Mouse (Mus musculus) embryonic facial prominence, embryonic 10.5 days (tissue): ENCODE data around the gene Erbb2. TPM values are rescaled to one million over a fixed set of nuclear protein-coding genes. Genes with fewer than 3 reads are reported as not detected.

Source experiments
- DNase-seq: peaks from one replicate; pipeline ENCODE4 v3.0.0-alpha.2; 2017; ENCODE audit warnings: low spot score
- H3K27ac ChIP-seq: fragments of 300-500 bp; sonication (generic); replicated peaks from 2 replicates; pipeline ENCODE4 v1.5.1; 2016; ENCODE audit warnings: mild to moderate bottlenecking
- H3K27me3 ChIP-seq: fragments of 300-500 bp; sonication (generic); replicated peaks from 2 replicates; pipeline ENCODE4 v1.6.1; 2016; ENCODE audit warnings: low read depth, mild to moderate bottlenecking; ENCODE audit not compliant: poor library complexity, severe bottlenecking
- H3K36me3 ChIP-seq: fragments of 300-500 bp; sonication (generic); replicated peaks from 2 replicates; pipeline ENCODE4 v1.6.1; 2016; ENCODE audit warnings: mild to moderate bottlenecking, moderate library complexity
- H3K4me1 ChIP-seq: fragments of 300-500 bp; sonication (generic); 2 replicates; pipeline ENCODE4 v1.6.1; 2016
- H3K4me3 ChIP-seq: fragments of 300-500 bp; sonication (generic); 2 replicates; pipeline ENCODE4 v1.5.1; 2016; ENCODE audit warnings: mild to moderate bottlenecking, moderate library complexity
- H3K9me3 ChIP-seq: fragments of 300-500 bp; sonication (generic); 2 replicates; pipeline ENCODE4 v1.6.1; 2016; ENCODE audit warnings: mild to moderate bottlenecking
- WGBS: fragments of 180-500 bp; shearing (Covaris S2); methylation state at CpG from one replicate; pipeline ENCODE4 v1.1.7; 2016; 5-methylcytosine and 5-hydroxymethylcytosine counted together
- polyA plus RNA-seq: library from polyadenylated mRNA; unstranded; fragments of >200 nt; fragmentation: Nextera tagmentation; extraction: Ambion mirVana; gene quantifications from 2 replicates; pipeline ENCODE4 v1.2.1, GENCODE M21; 2016

The Erbb2 gene
- polyA plus RNA-seq, 1 experiment from 2014 or later: 29.5 TPM

DNA sequence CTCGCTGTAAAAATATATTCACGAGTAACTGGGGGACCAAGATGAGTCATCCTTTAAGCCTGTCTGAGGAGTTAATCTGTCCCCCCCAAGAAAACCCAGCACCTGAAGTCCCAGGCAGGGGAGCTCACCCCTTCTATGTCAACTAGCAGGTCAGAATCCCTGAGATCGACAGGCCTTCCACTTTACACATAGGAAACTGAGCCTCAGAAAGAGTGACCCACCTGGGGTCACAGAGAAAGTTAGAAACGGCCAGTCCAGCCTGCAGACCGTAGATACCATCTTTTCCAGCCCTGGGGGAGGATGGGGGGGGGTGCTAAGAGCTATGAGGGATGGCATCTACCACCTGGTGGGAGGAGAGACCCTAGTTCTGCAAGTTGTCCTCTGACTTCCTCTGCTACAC lies 44.3 kb downstream of the Erbb2 start:
- Histone ChIP-seq H3K4me1 (peaks cover 27% of the 10 kb centered on the region), H3K4me3 (no peak overlapping the region), H3K27me3 (peaks cover 72% of the 10 kb centered on the region), H3K9me3 (no peaks in the 10 kb centered on the region), H3K36me3 (peaks cover 28% of the 10 kb centered on the region), H3K27ac (no peak overlapping the region)
- no peak for DNase-seq
- WGBS: 80% methylated on average over 5 of the region's 5 CpGs

DNA sequence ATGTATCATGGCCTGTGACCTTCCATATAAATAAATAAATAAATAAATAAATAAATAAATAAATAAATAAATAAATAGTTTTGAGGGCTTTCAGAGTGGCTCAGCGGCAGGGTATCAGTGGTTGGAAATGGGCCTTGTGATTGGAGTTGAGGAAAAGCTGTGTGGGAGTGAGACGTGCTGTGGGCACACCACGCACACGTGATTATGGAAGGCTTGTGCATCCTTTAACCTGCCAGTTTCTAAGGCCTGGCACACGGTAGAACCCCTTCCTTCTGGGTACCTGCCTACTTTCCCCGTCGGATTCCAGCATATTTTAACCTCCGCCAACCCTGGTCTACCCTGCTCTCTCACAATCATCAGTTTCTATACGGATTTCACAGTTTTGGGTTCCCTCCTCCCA lies 44.7 kb downstream of the Erbb2 start:
- Histone ChIP-seq H3K4me3 (peak overlapping the region; percentile 66), H3K36me3 (peaks cover 27% of the 10 kb centered on the region), H3K27me3 (peaks cover 72% of the 10 kb centered on the region), H3K9me3 (no peaks in the 10 kb centered on the region), H3K27ac (peak overlapping the region; percentile 82), H3K4me1 (peaks cover 27% of the 10 kb centered on the region)
- WGBS: 21% methylated on average over 9 of the region's 9 CpGs
- no peak for DNase-seq

DNA sequence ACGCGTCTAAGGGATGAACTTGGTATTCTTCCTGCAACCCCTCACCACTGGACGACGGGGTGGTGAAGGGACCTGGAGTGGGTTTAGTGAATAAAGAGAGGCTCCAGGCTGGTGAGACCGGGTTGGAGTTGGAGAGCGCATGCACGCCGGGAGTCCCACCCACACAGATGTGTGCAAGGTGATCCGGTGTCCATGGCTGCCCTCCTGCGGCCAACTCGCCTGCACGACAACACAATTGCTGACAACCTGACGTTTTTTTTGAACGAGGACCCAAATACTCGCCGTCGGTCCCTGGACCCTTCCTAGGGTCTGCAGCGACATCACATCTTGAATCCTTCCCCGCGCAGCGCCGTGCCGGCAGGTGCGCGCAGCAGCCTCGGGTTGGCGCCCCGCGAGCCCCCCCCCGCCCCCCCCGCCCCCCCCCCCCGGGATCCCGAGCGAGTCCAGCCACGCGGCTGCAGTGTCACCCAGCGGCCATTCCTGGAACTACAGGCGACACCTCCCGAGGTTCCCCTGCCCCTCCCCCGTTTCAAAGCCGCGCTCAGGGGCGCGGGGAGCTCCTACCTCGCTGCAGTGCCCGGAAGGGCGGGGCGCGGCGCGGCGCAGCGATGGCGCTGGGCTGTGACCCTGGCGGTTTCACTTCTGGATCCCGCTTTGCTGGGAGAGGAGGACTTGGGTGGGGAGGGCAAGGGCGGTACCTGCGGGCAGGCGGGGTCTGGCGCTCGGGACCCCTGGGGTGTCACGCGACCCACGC lies 45.3 kb downstream of the Erbb2 start:
- Histone ChIP-seq H3K4me3 (peak overlapping the region; percentile 66), H3K27me3 (peaks cover 72% of the 10 kb centered on the region), H3K4me1 (peaks cover 27% of the 10 kb centered on the region), H3K9me3 (no peaks in the 10 kb centered on the region), H3K36me3 (peaks cover 24% of the 10 kb centered on the region), H3K27ac (peak overlapping the region; percentile 82)
- under 1% methylated on average over 63 of the region's 64 CpGs for WGBS
- DNase-seq: peak; percentile 90

DNA sequence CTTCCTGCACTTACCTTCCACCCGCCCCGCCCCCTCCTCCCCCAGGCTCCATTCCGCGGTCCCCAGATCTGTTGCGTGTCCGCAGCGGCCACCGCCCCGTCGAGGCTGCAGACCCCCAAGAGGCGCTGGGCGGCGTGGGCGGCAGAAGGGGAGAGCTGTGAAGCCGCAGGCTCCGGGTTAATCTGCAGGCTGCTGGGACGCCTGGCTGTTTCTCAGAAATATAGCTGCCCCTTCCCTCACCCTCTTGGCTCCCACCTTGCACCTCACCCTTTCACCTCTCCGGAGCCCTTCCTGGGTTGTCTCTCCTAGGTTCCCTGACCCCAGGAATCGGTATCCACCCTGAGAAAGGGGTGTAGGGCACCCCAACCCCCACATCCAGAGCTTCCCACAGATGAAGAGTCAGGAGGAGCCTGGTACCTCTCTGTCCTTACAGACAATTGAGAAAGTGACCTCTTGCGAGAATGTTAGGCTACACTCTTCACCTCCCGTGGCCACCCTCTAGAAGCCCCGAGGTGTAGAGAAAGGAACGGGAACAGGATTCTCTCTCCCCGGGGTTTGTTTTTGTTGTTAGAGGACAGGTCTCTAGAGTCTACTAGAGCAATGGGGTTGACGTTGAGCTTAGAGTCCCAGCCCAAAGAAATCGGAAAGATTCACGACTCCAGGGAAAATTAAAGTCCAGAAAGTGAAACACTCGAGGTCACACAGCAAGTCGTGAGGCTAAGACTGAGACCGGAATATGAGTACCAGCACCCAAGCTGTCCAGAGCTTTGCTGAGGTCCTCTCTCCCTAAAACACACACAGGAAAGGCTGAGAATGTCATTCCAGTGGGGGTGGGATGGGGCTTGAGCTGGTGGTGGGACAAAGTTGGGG lies 46.1 kb downstream of the Erbb2 start:
- peaks cover 75% of the 10 kb centered on the region for H3K27me3 ChIP-seq

DNA sequence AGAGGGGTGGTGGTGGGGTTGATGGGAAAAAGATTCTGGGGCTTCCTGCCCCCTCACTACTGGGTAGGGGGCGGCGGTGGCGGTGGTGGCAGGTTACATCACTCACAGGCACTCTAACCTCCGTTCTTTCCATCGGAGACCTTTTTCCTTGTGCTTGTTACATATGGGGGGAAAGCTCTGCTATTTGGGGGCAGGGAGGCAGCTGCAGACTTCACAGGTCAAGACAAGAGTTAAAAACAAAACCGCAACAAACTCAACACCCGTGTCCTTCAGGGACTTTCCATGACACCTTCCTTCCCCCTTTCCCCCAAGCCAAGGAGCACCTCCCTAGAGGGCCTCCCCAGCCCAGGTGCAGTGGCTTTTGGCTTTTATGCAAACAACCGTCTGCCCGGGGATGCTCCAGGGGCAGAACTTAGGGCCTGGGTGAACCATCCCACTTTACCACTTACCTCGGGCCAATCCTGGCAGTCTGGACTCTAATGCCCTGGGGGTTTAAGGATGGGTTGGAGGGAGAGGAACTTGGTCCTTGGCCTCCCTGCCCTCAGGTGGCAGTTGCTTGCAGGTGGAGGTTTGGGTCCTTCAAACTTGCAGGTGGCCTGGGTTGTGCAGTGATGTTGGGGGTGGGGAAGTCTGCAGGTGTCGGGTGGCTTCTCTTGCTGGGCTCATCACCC lies 46.9 kb downstream of the Erbb2 start:
- 14% methylated on average over 11 of the region's 11 CpGs for WGBS
- Histone ChIP-seq H3K27me3 (peaks cover 74% of the 10 kb centered on the region), H3K9me3 (no peaks in the 10 kb centered on the region), H3K4me1 (peaks cover 27% of the 10 kb centered on the region), H3K27ac (no peak overlapping the region), H3K4me3 (no peak overlapping the region), H3K36me3 (peaks cover 14% of the 10 kb centered on the region)
- no peak for DNase-seq

More for the DNA sequence above, 46.1 kb downstream of the Erbb2 start:
- peak overlapping the region; percentile 66 for H3K4me3 ChIP-seq
- peak overlapping the region; percentile 82 for H3K27ac ChIP-seq
- H3K36me3 ChIP-seq: peaks cover 23% of the 10 kb centered on the region
- WGBS: 3% methylated on average over 30 of the region's 30 CpGs
- no peak for DNase-seq
- H3K9me3 ChIP-seq: no peaks in the 10 kb centered on the region
- H3K4me1 ChIP-seq: peaks cover 27% of the 10 kb centered on the region

DNA sequence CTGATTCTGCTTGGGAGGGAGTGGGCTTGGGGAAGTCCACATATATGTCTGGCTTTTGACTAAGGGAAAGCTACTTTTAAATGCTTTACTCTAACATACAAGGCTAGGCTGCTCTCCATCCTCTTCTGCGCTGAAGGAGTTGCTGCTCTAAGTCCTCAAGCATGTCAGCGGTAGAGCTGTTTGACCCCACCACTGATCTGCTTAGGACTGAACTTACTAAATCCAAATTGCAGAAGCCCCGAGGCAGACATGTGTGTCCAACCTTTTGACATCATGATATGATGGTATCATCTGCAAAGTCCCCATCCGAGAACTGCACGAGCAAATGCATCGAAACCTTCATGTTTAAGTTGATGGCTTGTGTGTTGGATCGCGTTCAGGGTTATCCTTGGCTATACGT lies 47.6 kb downstream of the Erbb2 start:
- Histone ChIP-seq H3K4me1 (peaks cover 27% of the 10 kb centered on the region), H3K4me3 (no peak overlapping the region), H3K27ac (no peak overlapping the region), H3K36me3 (peaks cover 9% of the 10 kb centered on the region), H3K27me3 (peaks cover 70% of the 10 kb centered on the region), H3K9me3 (no peaks in the 10 kb centered on the region)
- DNase-seq: no peak
- 78% methylated on average over 9 of the region's 9 CpGs for WGBS

DNA sequence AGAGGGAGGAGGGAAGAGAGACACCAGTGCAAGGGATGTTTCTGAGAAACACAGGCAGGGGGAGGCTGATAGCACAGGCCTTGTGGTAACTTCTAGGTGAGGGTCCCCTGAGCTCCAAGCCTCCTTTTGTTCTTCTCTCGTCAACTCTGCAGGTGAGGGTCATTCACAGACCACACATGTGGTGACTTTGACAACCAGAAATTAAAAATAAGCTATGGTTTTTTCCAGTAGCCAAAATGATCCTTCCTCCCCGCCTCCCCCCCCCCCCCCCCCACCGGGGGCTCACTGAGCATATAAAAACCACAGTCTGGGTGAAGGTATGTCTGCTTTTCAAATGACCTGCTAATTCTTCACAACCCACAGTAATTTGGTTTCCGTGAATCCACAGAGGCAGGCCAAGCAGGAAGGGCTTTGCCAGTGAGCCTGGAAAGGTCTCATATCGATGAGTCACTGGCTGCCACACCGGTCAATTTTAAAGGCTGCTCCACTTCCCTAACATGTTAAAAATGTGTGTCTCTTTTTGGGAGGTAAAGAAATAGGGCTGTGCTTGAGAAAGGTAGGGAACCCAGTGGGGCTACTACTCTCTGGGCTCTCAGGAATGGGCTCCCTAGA lies 48.9 kb downstream of the Erbb2 start:
- no peaks in the 10 kb centered on the region for H3K9me3 ChIP-seq
- peaks cover 67% of the 10 kb centered on the region for H3K27me3 ChIP-seq
- peaks cover 27% of the 10 kb centered on the region for H3K4me1 ChIP-seq
- no peaks in the 10 kb centered on the region for H3K36me3 ChIP-seq
- whole genome bisulfite sequencing: 59% methylated on average over 6 of the region's 6 CpGs
- H3K27ac ChIP-seq: no peak overlapping the region
- DNase-seq: no peak
- no peak overlapping the region for H3K4me3 ChIP-seq

DNA sequence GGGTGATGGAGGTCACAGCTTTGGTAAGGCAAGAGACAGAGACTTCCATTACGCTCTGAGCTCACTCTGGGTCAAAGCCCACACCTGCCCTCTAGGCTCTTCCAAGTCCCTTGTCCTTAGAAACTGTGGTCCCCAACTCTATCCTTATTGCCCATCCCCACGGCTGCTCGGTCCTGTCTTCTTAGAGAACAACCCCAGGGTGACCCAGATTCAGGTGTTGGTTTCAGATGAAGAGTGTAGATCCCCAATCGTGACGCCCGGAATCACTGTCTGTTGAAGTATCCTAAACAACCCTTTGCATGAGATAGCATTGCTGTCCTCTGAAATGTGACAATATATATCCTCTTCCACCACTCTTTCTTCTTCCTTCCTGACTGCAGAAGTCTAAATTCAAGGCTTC lies 50.0 kb downstream of the Erbb2 start:
- no peak for DNase-seq
- H3K36me3 ChIP-seq: no peaks in the 10 kb centered on the region
- no peaks in the 10 kb centered on the region for H3K9me3 ChIP-seq
- H3K27ac ChIP-seq: no peak overlapping the region
- H3K27me3 ChIP-seq: peaks cover 67% of the 10 kb centered on the region
- peaks cover 23% of the 10 kb centered on the region for H3K4me1 ChIP-seq
- 88% methylated on average over 6 of the region's 6 CpGs for WGBS
- H3K4me3 ChIP-seq: no peak overlapping the region

DNA sequence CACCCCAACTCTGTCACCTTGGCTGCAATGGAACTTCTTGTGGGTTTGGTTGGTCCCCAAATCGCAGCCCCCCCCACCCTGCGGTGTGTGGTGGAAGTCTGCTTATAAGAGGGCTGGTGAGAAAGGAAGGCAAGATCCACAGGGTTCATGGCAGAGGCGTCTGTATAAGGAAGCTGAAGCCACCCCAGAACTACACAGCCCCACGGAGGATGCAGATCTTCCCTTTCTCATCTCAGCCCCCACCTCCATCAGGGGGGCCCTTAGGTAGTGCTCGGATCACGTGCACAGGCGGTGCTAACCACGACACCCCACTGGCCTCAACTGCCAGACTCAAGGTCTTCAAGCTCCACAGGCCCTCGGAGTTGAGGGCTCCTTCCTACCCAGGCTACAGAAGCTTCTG lies 51.6 kb downstream of the Erbb2 start:
- WGBS: 88% methylated on average over 9 of the region's 9 CpGs
- no peak overlapping the region for H3K27ac ChIP-seq
- H3K36me3 ChIP-seq: no peaks in the 10 kb centered on the region
- no peak for DNase-seq
- peaks cover 8% of the 10 kb centered on the region for H3K4me1 ChIP-seq
- no peak overlapping the region for H3K4me3 ChIP-seq
- H3K9me3 ChIP-seq: no peaks in the 10 kb centered on the region
- H3K27me3 ChIP-seq: peaks cover 56% of the 10 kb centered on the region

DNA sequence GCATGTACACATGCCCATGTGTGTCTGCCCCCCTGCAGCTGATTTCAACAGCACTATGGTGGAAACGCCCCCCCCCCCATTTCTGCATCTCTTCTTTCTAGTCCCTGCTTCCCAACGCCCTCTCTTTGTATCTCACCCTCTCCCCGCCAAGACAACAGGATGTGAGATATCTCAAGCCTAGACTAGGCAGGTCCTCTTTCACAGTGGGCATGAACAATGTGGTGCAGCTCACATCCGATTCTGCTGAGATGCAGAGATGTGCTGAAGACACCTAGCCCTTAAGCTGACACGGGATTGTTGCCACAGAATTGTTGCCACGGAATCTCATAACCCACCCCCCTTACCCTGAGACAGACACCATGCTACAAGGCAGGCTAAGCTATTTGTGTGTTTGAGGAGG lies 52.2 kb downstream of the Erbb2 start:
- peaks cover 2% of the 10 kb centered on the region for H3K4me1 ChIP-seq
- no peaks in the 10 kb centered on the region for H3K36me3 ChIP-seq
- peaks cover 50% of the 10 kb centered on the region for H3K27me3 ChIP-seq
- H3K27ac ChIP-seq: no peak overlapping the region
- no peak for DNase-seq
- 85% methylated on average over 6 of the region's 6 CpGs for WGBS
- no peaks in the 10 kb centered on the region for H3K9me3 ChIP-seq
- H3K4me3 ChIP-seq: no peak overlapping the region

DNA sequence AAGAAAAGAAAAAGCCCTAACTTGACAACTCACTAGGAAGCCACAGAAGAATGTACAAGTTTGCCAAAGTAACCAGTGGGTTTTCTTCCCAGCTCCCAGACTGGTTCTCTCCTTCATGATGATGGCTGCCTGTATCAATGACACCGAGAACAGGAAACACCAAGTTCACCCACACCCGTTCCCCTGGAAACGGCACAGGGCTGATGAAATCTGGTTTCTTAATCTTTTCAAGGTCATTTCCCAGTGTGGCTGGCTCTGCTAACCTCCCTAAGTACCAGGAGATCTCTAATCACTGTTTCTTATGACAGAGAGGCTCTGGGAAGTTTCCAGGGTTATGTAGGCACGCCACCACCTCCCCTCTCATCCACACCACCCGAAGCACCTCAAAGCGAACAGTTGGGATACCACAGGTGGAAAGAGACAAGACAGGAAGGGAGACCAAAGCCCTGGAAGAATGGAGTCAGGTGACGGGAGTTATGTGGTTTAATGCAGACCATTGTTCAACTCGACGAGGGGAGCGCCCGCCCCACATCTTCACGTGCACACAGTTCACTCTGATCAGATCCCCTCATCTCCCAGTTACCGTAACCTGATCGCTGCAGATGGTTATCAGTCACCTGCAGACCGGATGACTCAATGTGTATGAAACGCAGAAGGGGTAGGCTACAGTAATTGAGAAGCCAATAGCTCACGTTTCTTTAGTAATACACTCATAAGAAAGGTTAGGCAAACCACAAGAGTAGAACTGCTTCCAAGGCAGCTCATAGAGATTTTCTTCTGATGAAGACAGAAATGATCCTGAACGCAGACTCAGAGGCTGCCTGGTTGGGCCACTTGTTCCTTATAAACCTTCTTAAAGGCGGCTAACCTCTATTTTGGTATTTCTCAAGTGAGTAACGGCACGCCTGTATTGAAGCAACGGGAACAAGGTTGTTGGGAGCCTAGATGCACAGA lies 57.8 kb downstream of the Erbb2 start:
- Histone ChIP-seq H3K9me3 (no peaks in the 10 kb centered on the region), H3K4me1 (peaks cover 37% of the 10 kb centered on the region), H3K27me3 (peaks cover 19% of the 10 kb centered on the region; the same call in 1 of the 2 replicates), H3K4me3 (no peak overlapping the region), H3K27ac (peak overlapping the region; percentile 55; the same call in 1 of the 2 replicates), H3K36me3 (no peaks in the 10 kb centered on the region)
- DNase-seq: peak; percentile 42
- WGBS: 69% methylated on average over 22 of the region's 22 CpGs
